Mouse (Mus musculus): ENCODE results near the gene Olfr1434.
"Not testable (repeated sequence)": the region's sequence is repeated elsewhere in the genome, so short reads cannot be mapped to it uniquely, and the experiment has no call there.

Gene Olfr1434

GRCm38 (mm10) chr19:12279554-12279953 lies at the start of gene Olfr1434:
TSS of gene Olfr1434 (plus strand) at chr19:12279854.
- no peak for DNase-seq (ENCODE audit: low read depth)

DNA sequence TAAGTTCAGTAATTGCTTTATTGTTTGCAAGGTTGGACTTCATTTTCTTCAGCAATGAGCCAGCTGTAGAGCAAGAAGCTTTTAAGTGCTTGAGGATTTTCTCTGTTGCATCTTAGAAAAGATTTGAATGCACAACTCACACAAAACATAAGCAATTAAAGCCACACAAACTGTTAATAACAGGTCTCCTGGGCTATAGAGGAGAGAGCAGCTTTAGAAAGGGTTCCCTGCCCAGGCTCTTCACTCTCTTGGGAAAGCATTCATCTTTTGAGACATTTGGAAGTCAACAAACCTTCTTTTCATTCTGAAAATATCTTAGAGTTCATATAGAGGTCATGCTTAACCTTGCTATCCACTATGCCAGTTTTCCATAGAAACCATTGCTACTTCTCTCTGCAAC lies 47.2 kb upstream of the Olfr1434 start, which contains the start of gene Olfr1432:
Olfr1432 (minus strand) TSS at position 101 of the 400 bp plus-strand sequence.
- not testable (repeated sequence) for DNase-seq (ENCODE audit: low read depth)

- DNase-seq (ENCODE audit: low read depth) = no peak
These were observed 38.1 kb upstream of the Olfr1434 start, which contains the start of gene Olfr262 for GRCm38 (mm10) chr19:12241559-12241958. TSS of gene Olfr262 (minus strand) at chr19:12241659.

- no peak for DNase-seq (ENCODE audit: low read depth)
These were observed 18.9 kb upstream of the Olfr1434 start, which contains the start of gene Olfr235 for GRCm38 (mm10) chr19:12260732-12261131. TSS of gene Olfr235 (plus strand) at chr19:12261032.

DNA sequence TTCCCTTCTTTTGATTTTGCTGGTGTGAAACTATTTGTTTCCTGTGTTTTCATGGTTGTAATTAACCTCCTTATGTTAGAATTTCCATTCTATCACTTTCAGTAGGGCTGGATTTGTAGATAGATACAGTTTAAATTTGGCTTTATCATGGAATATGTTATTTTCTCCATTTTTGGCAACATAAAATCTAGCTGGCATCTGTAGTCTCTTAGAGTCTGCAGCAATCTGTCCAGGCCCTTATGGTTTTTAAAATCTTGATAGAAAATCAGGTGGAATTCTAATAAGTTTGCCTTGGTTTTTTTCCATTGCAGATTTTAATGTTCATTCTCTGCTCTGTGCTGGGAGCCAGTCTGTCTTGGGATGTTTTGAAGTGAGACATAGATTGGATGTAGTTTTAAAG lies 13.3 kb downstream of the Olfr1434 start:
- no peak for DNase-seq (ENCODE audit: low read depth)

GRCm38 (mm10) chr19:12299030-12299429 lies 19.4 kb downstream of the Olfr1434 start, which contains the start of gene Olfr1436:
TSS of gene Olfr1436 (minus strand) at chr19:12299130.
- not testable (repeated sequence) for DNase-seq (ENCODE audit: low read depth)

DNA sequence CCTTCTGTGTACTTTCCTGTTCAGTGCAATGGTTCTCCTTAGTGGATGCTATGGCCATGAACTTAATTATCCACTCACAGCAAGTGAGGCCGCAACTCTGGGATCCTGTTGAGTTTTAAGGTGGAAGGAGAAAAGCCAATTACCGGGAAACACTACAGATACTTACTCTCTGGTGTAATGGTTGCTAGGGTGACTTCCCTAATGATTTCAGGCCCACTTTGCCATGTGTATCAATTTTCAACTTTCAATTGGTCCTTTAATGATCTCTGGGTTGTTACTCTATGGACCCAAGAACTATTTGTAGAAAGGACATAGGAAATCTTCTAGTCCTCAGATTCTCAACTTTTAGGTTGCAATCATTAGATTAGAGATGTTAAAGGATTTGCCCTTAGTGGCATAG lies 45.3 kb downstream of the Olfr1434 start, which contains the start of gene Olfr1437:
Olfr1437 (minus strand) TSS at position 101 of the 400 bp plus-strand sequence.
- DNase-seq (ENCODE audit: low read depth) = no peak
